Mouse (Mus musculus) c-Kit-positive CD71-negative TER-119-negative erythroid progenitor cells, embryonic 14.5 days (primary cell): ENCODE measurements around the gene Polr1d.

Experiments
- DNase-seq: peaks from one replicate; pipeline ENCODE4 v3.0.0-alpha.2; 2013; ENCODE audit warnings: low read depth

The Polr1d gene

GRCm38 (mm10) chr5:147076799-147077165 lies at the start of gene Polr1d:
TSS of gene Polr1d (plus strand) at chr5:147077050.
- DNase-seq = no peak

DNA sequence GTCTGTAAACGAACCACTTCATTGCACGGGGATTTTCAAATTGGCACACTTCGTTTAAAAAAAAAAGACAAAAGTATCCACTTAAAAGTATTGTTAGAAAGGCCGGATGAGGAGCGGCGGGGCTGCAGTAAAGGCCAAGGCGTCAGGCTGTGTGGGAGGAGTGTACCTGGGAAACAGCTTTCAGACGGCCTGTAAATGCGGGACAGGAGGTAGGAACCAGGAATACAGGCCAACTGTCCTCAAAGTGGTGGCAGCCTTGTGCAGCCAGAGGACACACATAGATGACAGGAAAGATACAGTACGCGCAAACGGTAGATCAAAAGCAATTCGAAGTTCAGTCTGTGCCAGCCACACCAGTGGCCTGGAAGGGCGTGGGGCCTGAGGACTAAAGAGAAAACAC lies 45.6 kb upstream of the Polr1d start:
- no peak for DNase-seq

- no peak for DNase-seq
Measured at GRCm38 (mm10) chr5:147033155-147033554, 43.7 kb upstream of the Polr1d start.

DNA sequence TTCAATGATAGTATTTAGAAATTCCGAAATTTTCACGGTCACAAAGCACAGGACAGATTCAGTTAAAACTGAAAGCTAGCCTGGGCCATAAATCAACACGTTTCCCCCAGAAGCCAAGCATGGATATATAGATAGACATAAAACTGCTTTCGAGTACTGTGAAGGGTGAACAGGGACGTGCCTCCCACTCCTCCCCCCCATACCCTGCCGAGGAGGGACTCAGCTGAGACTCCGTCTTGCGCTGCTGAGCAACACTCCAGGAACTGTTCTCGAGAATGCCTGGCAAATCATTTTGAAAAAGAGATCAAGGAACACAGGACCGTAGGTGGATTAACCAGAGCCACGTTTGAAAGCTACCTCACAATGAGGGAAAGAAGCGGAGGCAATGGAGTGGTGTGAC lies 42.6 kb upstream of the Polr1d start:
- no peak for DNase-seq

DNA sequence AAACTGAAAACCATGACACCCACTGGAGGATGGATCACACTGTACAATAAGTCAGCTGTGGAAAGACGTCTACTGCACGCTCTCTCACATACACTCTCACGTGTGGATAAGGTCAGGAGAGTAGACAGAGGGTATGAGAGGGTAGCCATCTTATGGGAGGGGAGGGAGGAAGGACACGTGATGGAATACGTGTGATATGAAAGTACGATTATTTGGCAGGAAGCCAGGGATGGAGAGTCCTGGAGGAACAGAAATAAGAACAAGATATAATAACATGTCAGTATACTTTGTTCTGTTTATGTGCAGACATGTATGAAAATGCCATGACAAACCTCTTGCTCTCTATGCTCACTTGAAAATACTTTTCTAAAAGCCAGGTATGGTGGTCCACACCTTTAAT lies 41.5 kb upstream of the Polr1d start:
- no peak for DNase-seq

- DNase-seq = no peak
Measured at GRCm38 (mm10) chr5:147036028-147036427, 40.8 kb upstream of the Polr1d start.

DNA sequence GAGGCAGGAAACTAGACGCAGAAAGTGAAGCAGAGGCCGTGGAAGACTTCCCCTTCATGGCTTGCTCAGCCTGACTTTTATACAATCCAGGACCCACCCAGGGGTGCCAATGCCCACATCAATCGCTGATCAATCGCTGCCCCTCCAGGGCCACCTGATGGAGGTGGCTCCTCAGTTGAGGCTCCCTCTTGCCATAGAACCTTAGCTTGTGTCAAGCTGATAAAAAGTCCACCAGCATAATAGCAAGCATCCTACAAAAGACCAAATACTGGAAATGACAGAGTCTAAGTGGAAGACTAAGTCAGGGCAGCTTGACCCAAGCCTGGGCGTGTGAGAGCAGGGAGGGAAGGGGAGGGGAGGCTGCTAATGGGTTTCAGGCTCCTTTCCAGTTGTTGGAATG lies 40.2 kb upstream of the Polr1d start:
- DNase-seq = no peak

- no peak for DNase-seq
Measured at GRCm38 (mm10) chr5:147037601-147038000, 39.2 kb upstream of the Polr1d start.

DNA sequence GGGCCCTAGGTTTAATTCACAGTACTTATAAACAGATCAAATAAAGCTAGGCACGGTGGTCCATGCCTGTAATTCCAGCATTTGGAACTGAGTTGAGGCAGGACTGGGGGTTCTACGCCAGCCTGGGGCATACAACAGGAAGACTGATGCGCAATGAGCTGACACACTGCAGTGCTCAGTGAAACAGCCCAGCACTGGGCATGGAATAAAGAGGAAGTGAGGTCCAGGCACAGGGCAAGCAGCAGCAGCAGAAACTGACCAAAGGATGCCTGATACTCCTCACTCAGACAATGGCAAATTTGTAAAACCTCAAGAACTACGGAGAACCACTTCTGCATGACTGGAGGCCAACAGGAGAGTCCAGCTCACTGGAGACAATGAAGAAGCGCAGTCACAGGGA lies 37.5 kb upstream of the Polr1d start:
- no peak for DNase-seq

GRCm38 (mm10) chr5:147041965-147042937 lies 34.6 kb upstream of the Polr1d start:
- DNase-seq = no peak

- no peak for DNase-seq
Measured at GRCm38 (mm10) chr5:147043240-147043844, 33.5 kb upstream of the Polr1d start.

- no peak for DNase-seq
Measured at GRCm38 (mm10) chr5:147045311-147045710, 31.5 kb upstream of the Polr1d start.

- no peak for DNase-seq
Measured at GRCm38 (mm10) chr5:147045929-147046328, 30.9 kb upstream of the Polr1d start.

DNA sequence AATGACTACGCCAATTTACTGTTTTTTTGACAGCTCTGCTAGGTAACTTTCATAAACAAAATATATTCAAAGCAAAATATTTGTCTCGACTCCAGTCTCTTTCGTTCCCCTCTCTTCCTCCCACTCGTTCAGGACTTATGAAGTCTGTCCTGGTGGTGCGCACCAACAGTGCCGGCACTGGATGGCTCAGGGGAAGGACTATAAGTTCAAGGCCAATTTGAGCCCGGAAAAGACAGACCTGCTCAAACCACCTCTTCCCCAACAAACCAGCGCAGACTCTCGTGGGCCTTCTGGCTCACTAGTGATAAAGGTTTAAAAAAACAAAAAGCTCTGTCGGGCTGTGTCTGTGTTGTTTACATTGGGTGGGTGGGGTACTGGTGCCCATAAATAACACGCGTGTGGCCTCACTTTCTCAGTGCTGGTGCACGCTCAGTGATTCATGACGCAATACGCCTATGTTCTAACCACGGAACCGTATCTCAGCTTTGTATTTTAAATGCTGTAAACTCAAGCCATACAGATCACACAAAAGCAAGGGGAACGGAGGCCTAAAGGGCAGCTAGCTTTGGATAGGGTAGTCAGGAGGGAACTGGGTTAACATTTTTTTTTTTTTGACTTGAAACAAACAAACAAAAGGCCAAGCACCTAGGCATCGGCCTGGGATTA lies 27.2 kb upstream of the Polr1d start:
- no peak for DNase-seq

- no peak for DNase-seq
Measured at GRCm38 (mm10) chr5:147050816-147051499, 25.9 kb upstream of the Polr1d start.

- DNase-seq = no peak
Measured at GRCm38 (mm10) chr5:147051500-147052308, 25.1 kb upstream of the Polr1d start.

DNA sequence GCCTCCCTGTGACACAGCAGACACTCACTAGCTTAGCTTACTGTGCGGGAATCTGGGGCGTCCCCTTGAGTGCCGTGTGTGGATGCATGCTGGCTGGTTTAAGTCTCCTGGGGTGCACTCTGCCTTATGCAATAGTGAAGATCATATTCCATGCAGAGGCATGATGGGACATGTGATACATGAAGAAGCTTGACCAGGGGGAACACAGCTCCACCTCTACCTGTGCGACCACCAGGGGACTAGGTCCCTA lies 24.6 kb upstream of the Polr1d start:
- no peak for DNase-seq

DNA sequence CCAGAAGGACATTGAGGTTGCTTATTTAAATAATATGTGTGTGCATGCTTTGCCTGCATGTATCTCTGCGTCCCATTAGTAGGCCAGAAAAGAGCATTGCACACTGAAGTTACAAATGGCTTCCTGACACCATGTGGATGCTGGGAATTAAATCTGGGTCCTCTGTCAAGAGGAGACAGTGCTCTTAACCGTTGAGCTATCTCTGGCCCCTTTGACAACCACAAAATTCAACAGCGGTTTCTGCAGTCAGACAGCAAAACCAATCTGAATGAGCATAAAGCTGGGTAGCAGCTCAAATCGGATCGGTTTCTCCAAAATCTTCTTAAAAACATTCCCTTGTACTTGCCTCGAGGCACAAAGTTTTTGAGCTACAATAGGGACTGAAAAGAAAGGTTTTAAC lies 23.8 kb upstream of the Polr1d start:
- no peak for DNase-seq

DNA sequence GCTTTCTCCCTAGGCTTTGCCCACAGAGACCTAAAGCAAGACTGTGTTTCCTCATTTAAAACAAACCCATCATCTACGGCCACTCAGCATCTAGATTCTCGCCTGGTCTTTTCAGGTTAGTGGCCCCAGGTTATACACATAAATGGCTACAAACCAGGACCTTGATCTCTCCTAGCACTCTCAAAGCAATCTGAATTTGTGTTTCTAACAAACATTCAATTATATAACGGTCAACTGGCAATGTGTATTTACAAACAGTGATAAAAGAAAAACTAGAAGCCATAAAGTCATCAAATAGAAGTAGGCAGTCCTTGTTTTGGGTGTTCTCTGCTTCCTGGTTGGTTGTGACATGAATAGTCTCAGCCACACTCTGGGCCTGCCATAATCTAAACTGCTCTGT lies 23.4 kb upstream of the Polr1d start:
- no peak for DNase-seq

- DNase-seq = no peak
Measured at GRCm38 (mm10) chr5:147054328-147054727, 22.5 kb upstream of the Polr1d start.

- no peak for DNase-seq
Measured at GRCm38 (mm10) chr5:147054747-147055270, 22.0 kb upstream of the Polr1d start.
